Mouse (Mus musculus): Measurements from ENCODE around the gene Dip2b.

- TF ChIP-seq USF1 (IDR thresholded peaks at IDR 0.05; ENCODE audit: low read depth) (no peak), POLR2A (IDR thresholded peaks at IDR 0.05; ENCODE audit: insufficient read length, low read depth) (no peak), MYOG (IDR thresholded peaks at IDR 0.05; ENCODE audit: control insufficient read depth in 1 of 3, insufficient read depth in 1 of 3, insufficient read length in 2 of 3, low read depth in 2 of 3) (no peak)
These were observed 49.6 kb downstream of the Dip2b start for GRCm38 (mm10) chr15:100088021-100088420.

Data from myocyte (in vitro differentiated cells).